Mouse (Mus musculus): ENCODE data around the gene Anxa5. TPM values are rescaled to one million over a fixed set of nuclear protein-coding genes. Genes with fewer than 3 reads are reported as not detected.

The Anxa5 gene
- total RNA-seq, 1 experiment, result 131 TPM

GRCm38 (mm10) chr3:36496273-36496672 lies 20.6 kb upstream of the Anxa5 start:
- H3K4me3 ChIP-seq (ENCODE audit: insufficient read depth in 1 of 2, low read depth in 1 of 2, low read length in 2 of 2, poor library complexity in 1 of 2, severe bottlenecking in 1 of 2), result no peak overlapping the region
- no peaks in the 10 kb centered on the region for H3K9me3 ChIP-seq (ENCODE audit: control insufficient read depth, insufficient read depth, low read depth, low read length)
- H3K27ac ChIP-seq (ENCODE audit: insufficient read depth, low read depth, low read length, poor library complexity, severe bottlenecking), result no peak overlapping the region
- H3K36me3 ChIP-seq (ENCODE audit: control insufficient read depth, insufficient read depth, low read length, poor library complexity, severe bottlenecking), result no peaks in the 10 kb centered on the region
- no peak overlapping the region for H3K9ac ChIP-seq (ENCODE audit: insufficient read depth, low read depth, low read length, poor library complexity, severe bottlenecking)
- DNase-seq (ENCODE audit: low read depth, low spot score), result no peak
- TF ChIP-seq MAFK (IDR thresholded peaks at IDR 0.05; ENCODE audit: insufficient read depth, low read depth, low read length) (no peak), HCFC1 (IDR thresholded peaks at IDR 0.05; ENCODE audit: borderline replicate concordance, insufficient read depth, low read length) (no peak), ZNF384 (IDR thresholded peaks at IDR 0.05; ENCODE audit: low read depth, low read length) (no peak), CHD2 (IDR thresholded peaks at IDR 0.05; ENCODE audit: low read depth, low read length) (no peak), ZC3H11A (IDR thresholded peaks at IDR 0.05; ENCODE audit: borderline replicate concordance, low read depth, low read length) (no peak)
- H3K4me1 ChIP-seq (ENCODE audit: control insufficient read depth in 2 of 2, insufficient read depth in 2 of 2, low read length in 2 of 2, poor library complexity in 1 of 2), result no peaks in the 10 kb centered on the region
- in situ Hi-C loops (cut with MboI; ENCODE audit: low sequenced_read_pairs in 2 of 2, unreplicated experiment in 2 of 2), result no loop called here

- Histone ChIP-seq H3K4me3 (ENCODE audit: insufficient read depth in 1 of 2, low read depth in 1 of 2, low read length in 2 of 2, poor library complexity in 1 of 2, severe bottlenecking in 1 of 2) (no peak overlapping the region), H3K9ac (ENCODE audit: insufficient read depth, low read depth, low read length, poor library complexity, severe bottlenecking) (no peak overlapping the region), H3K27ac (ENCODE audit: insufficient read depth, low read depth, low read length, poor library complexity, severe bottlenecking) (no peak overlapping the region), H3K4me1 (ENCODE audit: control insufficient read depth in 2 of 2, insufficient read depth in 2 of 2, low read length in 2 of 2, poor library complexity in 1 of 2) (no peaks in the 10 kb centered on the region), H3K9me3 (ENCODE audit: control insufficient read depth, insufficient read depth, low read depth, low read length) (no peaks in the 10 kb centered on the region), H3K36me3 (ENCODE audit: control insufficient read depth, insufficient read depth, low read length, poor library complexity, severe bottlenecking) (no peaks in the 10 kb centered on the region)
- in situ Hi-C loops (cut with MboI; ENCODE audit: low sequenced_read_pairs in 2 of 2, unreplicated experiment in 2 of 2), result no loop called here
- peak; percentile 77 for DNase-seq (ENCODE audit: low read depth, low spot score)
- TF ChIP-seq HCFC1 (IDR thresholded peaks at IDR 0.05; ENCODE audit: borderline replicate concordance, insufficient read depth, low read length), result no peak
- no peak for TF ChIP-seq CHD2 (IDR thresholded peaks at IDR 0.05; ENCODE audit: low read depth, low read length)
- peak; percentile 35; the same call in 1 of the 2 replicates for TF ChIP-seq ZC3H11A (IDR thresholded peaks at IDR 0.05; ENCODE audit: borderline replicate concordance, low read depth, low read length)
Measured at GRCm38 (mm10) chr3:36495436-36495835, 19.7 kb upstream of the Anxa5 start.

GRCm38 (mm10) chr3:36494613-36495012 lies 18.9 kb upstream of the Anxa5 start:
- Histone ChIP-seq H3K9me3 (ENCODE audit: control insufficient read depth, insufficient read depth, low read depth, low read length) (no peaks in the 10 kb centered on the region), H3K9ac (ENCODE audit: insufficient read depth, low read depth, low read length, poor library complexity, severe bottlenecking) (no peak overlapping the region), H3K4me1 (ENCODE audit: control insufficient read depth in 2 of 2, insufficient read depth in 2 of 2, low read length in 2 of 2, poor library complexity in 1 of 2) (no peaks in the 10 kb centered on the region), H3K27ac (ENCODE audit: insufficient read depth, low read depth, low read length, poor library complexity, severe bottlenecking) (no peak overlapping the region), H3K36me3 (ENCODE audit: control insufficient read depth, insufficient read depth, low read length, poor library complexity, severe bottlenecking) (no peaks in the 10 kb centered on the region), H3K4me3 (ENCODE audit: insufficient read depth in 1 of 2, low read depth in 1 of 2, low read length in 2 of 2, poor library complexity in 1 of 2, severe bottlenecking in 1 of 2) (no peak overlapping the region)
- no peak for TF ChIP-seq ZC3H11A (IDR thresholded peaks at IDR 0.05; ENCODE audit: borderline replicate concordance, low read depth, low read length)
- no peak for DNase-seq (ENCODE audit: low read depth, low spot score)
- in situ Hi-C loops (cut with MboI; ENCODE audit: low sequenced_read_pairs in 2 of 2, unreplicated experiment in 2 of 2), result no loop called here

GRCm38 (mm10) chr3:36493641-36494283 lies 18.1 kb upstream of the Anxa5 start:
- TF ChIP-seq CHD2 (IDR thresholded peaks at IDR 0.05; ENCODE audit: low read depth, low read length), result no peak
- TF ChIP-seq ZC3H11A (IDR thresholded peaks at IDR 0.05; ENCODE audit: borderline replicate concordance, low read depth, low read length), result no peak
- no peak for TF ChIP-seq HCFC1 (IDR thresholded peaks at IDR 0.05; ENCODE audit: borderline replicate concordance, insufficient read depth, low read length)
- no peak for TF ChIP-seq ZNF384 (IDR thresholded peaks at IDR 0.05; ENCODE audit: low read depth, low read length)
- no peak for TF ChIP-seq MAFK (IDR thresholded peaks at IDR 0.05; ENCODE audit: insufficient read depth, low read depth, low read length)
- Histone ChIP-seq H3K9me3 (ENCODE audit: control insufficient read depth, insufficient read depth, low read depth, low read length) (no peaks in the 10 kb centered on the region), H3K36me3 (ENCODE audit: control insufficient read depth, insufficient read depth, low read length, poor library complexity, severe bottlenecking) (no peaks in the 10 kb centered on the region), H3K27ac (ENCODE audit: insufficient read depth, low read depth, low read length, poor library complexity, severe bottlenecking) (no peak overlapping the region), H3K9ac (ENCODE audit: insufficient read depth, low read depth, low read length, poor library complexity, severe bottlenecking) (no peak overlapping the region), H3K4me1 (ENCODE audit: control insufficient read depth in 2 of 2, insufficient read depth in 2 of 2, low read length in 2 of 2, poor library complexity in 1 of 2) (no peaks in the 10 kb centered on the region), H3K4me3 (ENCODE audit: insufficient read depth in 1 of 2, low read depth in 1 of 2, low read length in 2 of 2, poor library complexity in 1 of 2, severe bottlenecking in 1 of 2) (no peak overlapping the region)
- in situ Hi-C loops (cut with MboI; ENCODE audit: low sequenced_read_pairs in 2 of 2, unreplicated experiment in 2 of 2), result no loop called here
- DNase-seq (ENCODE audit: low read depth, low spot score), result no peak

Data from ES-E14 (cell line).